25 mouse cellular contexts compared by ENCODE assay signal in the genomic region with DNA sequence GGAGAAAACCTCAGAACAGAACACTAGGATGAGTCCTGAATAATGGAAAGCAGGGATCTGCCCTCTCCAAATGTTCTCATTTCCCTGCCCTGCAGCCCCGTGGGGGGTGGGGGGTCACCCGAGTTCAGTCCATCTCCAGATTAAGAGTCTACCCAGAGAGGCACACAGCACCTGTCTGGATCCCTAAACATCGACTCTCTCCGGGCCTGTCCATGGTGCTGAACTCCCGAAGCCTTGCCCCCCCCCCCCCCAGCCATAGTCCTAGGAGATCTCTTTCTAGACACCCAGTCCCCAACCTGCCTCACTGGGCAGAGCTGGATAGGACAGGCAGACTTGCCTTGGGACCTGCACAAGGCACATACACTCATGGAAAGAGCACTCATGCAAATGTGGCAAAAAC. TPM values are rescaled to one million over a fixed set of nuclear protein-coding genes. Genes with fewer than 3 reads are reported as not detected.
DNase-seq lines count a peak whose midpoint lies in the region; ATAC-seq and TF ChIP-seq lines count a peak whose summit lies in the region.
"Had no signal": no experiment of that assay in that cellular context is flagged by ENCODE, and none has a peak within 500 bp of the region (broad histone marks: within the 10 kb centered on the region; RNA-seq: fewer than 3 reads in every experiment).

No protein-coding gene starts in this region.

- no peak overlapping the region for H3K9ac ChIP-seq in forebrain, embryonic 11.5 days (ENCODE audit: low read length)
- no peak overlapping the region for H3K9ac ChIP-seq in forebrain, embryonic 16.5 days (replicated peaks; ENCODE audit: low read depth, low read length)
- H3K9ac ChIP-seq in midbrain, embryonic 14.5 days (replicated peaks; ENCODE audit: low read length) = no peak overlapping the region
- H3K9ac ChIP-seq in stomach, postnatal 0 days (ENCODE audit: low read length) = no peak overlapping the region
- H3K9ac ChIP-seq: embryonic facial prominence, embryonic 12.5 days; stomach, embryonic 15.5 days had no signal

- H3K27me3 ChIP-seq in forebrain, embryonic 11.5 days (ENCODE audit: control insufficient read depth, insufficient read depth, low read length) = no peaks in the 10 kb centered on the region
- H3K27me3 ChIP-seq in forebrain, embryonic 16.5 days (replicated peaks; ENCODE audit: control insufficient read depth, insufficient read depth, low read length) = no peaks in the 10 kb centered on the region
- H3K27me3 ChIP-seq in midbrain, embryonic 10.5 days (ENCODE audit: low read depth, poor library complexity, severe bottlenecking) = no peaks in the 10 kb centered on the region
- H3K27me3 ChIP-seq in midbrain, embryonic 14.5 days (ENCODE audit: control insufficient read depth, insufficient read depth, low read length) = no peaks in the 10 kb centered on the region
- no peaks in the 10 kb centered on the region for H3K27me3 ChIP-seq in stomach, postnatal 0 days (ENCODE audit: control insufficient read depth, insufficient read depth, low read length)
- H3K27me3 ChIP-seq: embryonic facial prominence, embryonic 12.5 days; stomach, embryonic 15.5 days had no signal

- DNase-seq in forebrain, embryonic 11.5 days (ENCODE audit: low spot score) = peak; percentile 58
- DNase-seq in midbrain, embryonic 10.5 days (ENCODE audit: low spot score) = peak; percentile 19
- DNase-seq in midbrain, embryonic 14.5 days = no peak
- peak; percentile 33 for DNase-seq in embryo, embryonic 11 days
- DNase-seq in stomach, postnatal 0 days (ENCODE audit: low spot score) = peak; percentile 17
- no peak for DNase-seq in gastrocnemius, postnatal 4 days (ENCODE audit: low spot score in 2 of 2)
- DNase-seq in cerebellum, adult 18-20 months = no peak
- DNase-seq: gastrocnemius, postnatal 25 days; kidney, postnatal 25 days; spleen, adult 18-20 months; thymus, postnatal 25 days had no signal

- no peak for ATAC-seq in forebrain, embryonic 11.5 days (replicated peaks; ENCODE audit: low FRiP score)
- ATAC-seq in forebrain, embryonic 16.5 days = no peak
- ATAC-seq in midbrain, embryonic 14.5 days (ENCODE audit: low FRiP score, low TSS enrichment) = no peak
- no peak for ATAC-seq in stomach, postnatal 0 days (ENCODE audit: low FRiP score, low TSS enrichment)
- ATAC-seq: activated CD4-positive, CD25-positive, alpha-beta regulatory T cell, adult 4 months; inflammation-experienced regulatory T-cells, adult 6 months; lung, postnatal 0 days had no signal

- no peak overlapping the region for H3K27ac ChIP-seq in forebrain, embryonic 11.5 days (ENCODE audit: low read depth, low read length)
- H3K27ac ChIP-seq in forebrain, embryonic 16.5 days (ENCODE audit: low read length) = no peak overlapping the region
- no peak overlapping the region for H3K27ac ChIP-seq in midbrain, embryonic 10.5 days (replicated peaks)
- no peak overlapping the region for H3K27ac ChIP-seq in midbrain, embryonic 14.5 days (replicated peaks; ENCODE audit: low read depth, low read length)
- H3K27ac ChIP-seq in stomach, postnatal 0 days (replicated peaks) = no peak overlapping the region
- H3K27ac ChIP-seq: embryonic facial prominence, embryonic 12.5 days; heart, embryonic 10.5 days; stomach, embryonic 15.5 days had no signal

- H3K4me1 ChIP-seq in forebrain, embryonic 11.5 days (replicated peaks; ENCODE audit: control insufficient read depth, insufficient read depth, low read length) = no peaks in the 10 kb centered on the region
- no peaks in the 10 kb centered on the region for H3K4me1 ChIP-seq in forebrain, embryonic 16.5 days (replicated peaks; ENCODE audit: control insufficient read depth, insufficient read depth, low read length)
- H3K4me1 ChIP-seq in midbrain, embryonic 10.5 days = no peaks in the 10 kb centered on the region
- no peaks in the 10 kb centered on the region for H3K4me1 ChIP-seq in midbrain, embryonic 14.5 days (ENCODE audit: control insufficient read depth, insufficient read depth, low read length)
- no peaks in the 10 kb centered on the region for H3K4me1 ChIP-seq in stomach, postnatal 0 days (replicated peaks; ENCODE audit: control insufficient read depth, insufficient read depth)
- H3K4me1 ChIP-seq: embryonic facial prominence, embryonic 12.5 days; stomach, embryonic 15.5 days had no signal

- H3K36me3 ChIP-seq in forebrain, embryonic 11.5 days (ENCODE audit: control insufficient read depth, insufficient read depth, low read length) = no peaks in the 10 kb centered on the region
- H3K36me3 ChIP-seq in forebrain, embryonic 16.5 days (ENCODE audit: control insufficient read depth, insufficient read depth) = no peaks in the 10 kb centered on the region
- H3K36me3 ChIP-seq in midbrain, embryonic 10.5 days = no peaks in the 10 kb centered on the region
- no peaks in the 10 kb centered on the region for H3K36me3 ChIP-seq in midbrain, embryonic 14.5 days (ENCODE audit: control insufficient read depth, insufficient read depth, low read length)
- no peaks in the 10 kb centered on the region for H3K36me3 ChIP-seq in stomach, postnatal 0 days (ENCODE audit: control insufficient read depth, insufficient read depth, low read length)
- H3K36me3 ChIP-seq: embryonic facial prominence, embryonic 12.5 days; heart, embryonic 10.5 days; stomach, embryonic 15.5 days had no signal

- no peaks in the 10 kb centered on the region for H3K9me3 ChIP-seq in forebrain, embryonic 11.5 days (ENCODE audit: control insufficient read depth, low read length)
- no peaks in the 10 kb centered on the region for H3K9me3 ChIP-seq in forebrain, embryonic 16.5 days (ENCODE audit: control insufficient read depth, low read length)
- no peaks in the 10 kb centered on the region for H3K9me3 ChIP-seq in midbrain, embryonic 10.5 days (replicated peaks)
- no peaks in the 10 kb centered on the region for H3K9me3 ChIP-seq in midbrain, embryonic 14.5 days (ENCODE audit: control insufficient read depth, low read length)
- no peaks in the 10 kb centered on the region for H3K9me3 ChIP-seq in stomach, postnatal 0 days (ENCODE audit: control insufficient read depth, low read length)
- H3K9me3 ChIP-seq: embryonic facial prominence, embryonic 12.5 days; heart, embryonic 10.5 days; stomach, embryonic 15.5 days had no signal

- H3K4me2 ChIP-seq in forebrain, embryonic 11.5 days (ENCODE audit: low read depth, low read length, severe bottlenecking) = no peak overlapping the region
- H3K4me2 ChIP-seq in forebrain, embryonic 16.5 days (ENCODE audit: low read length) = no peak overlapping the region
- no peak overlapping the region for H3K4me2 ChIP-seq in midbrain, embryonic 14.5 days (ENCODE audit: low read length)
- H3K4me2 ChIP-seq in stomach, postnatal 0 days (replicated peaks; ENCODE audit: low read depth) = no peak overlapping the region
- H3K4me2 ChIP-seq: embryonic facial prominence, embryonic 12.5 days; liver, embryonic 11.5 days; stomach, embryonic 15.5 days had no signal

- TF ChIP-seq EP300 in stomach, postnatal 0 days (optimal IDR thresholded peaks at IDR 0.05) = no peak

- H3K4me3 ChIP-seq in forebrain, embryonic 11.5 days (ENCODE audit: low read depth, low read length) = no peak overlapping the region
- H3K4me3 ChIP-seq in forebrain, embryonic 16.5 days (replicated peaks; ENCODE audit: low read length) = no peak overlapping the region
- H3K4me3 ChIP-seq in midbrain, embryonic 10.5 days = no peak overlapping the region
- H3K4me3 ChIP-seq in midbrain, embryonic 14.5 days (replicated peaks; ENCODE audit: low read depth, low read length) = no peak overlapping the region
- no peak overlapping the region for H3K4me3 ChIP-seq in stomach, postnatal 0 days (ENCODE audit: low read depth, low read length)
- H3K4me3 ChIP-seq: embryonic facial prominence, embryonic 12.5 days; heart, embryonic 10.5 days; stomach, embryonic 15.5 days had no signal

- no peak for TF ChIP-seq CTCF in stomach, postnatal 0 days (IDR thresholded peaks at IDR 0.05; ENCODE audit: low read depth)

- 35% methylated on average over 5 of the region's 5 CpGs for WGBS in forebrain, embryonic 11.5 days
- 20% methylated on average over 5 of the region's 5 CpGs for WGBS in forebrain, embryonic 16.5 days
- 31% methylated on average over 5 of the region's 5 CpGs for WGBS in midbrain, embryonic 10.5 days
- 33% methylated on average over 5 of the region's 5 CpGs for WGBS in midbrain, embryonic 14.5 days
- WGBS in stomach, postnatal 0 days = 18% methylated on average over 5 of the region's 5 CpGs

RNA-seq across cellular contexts. Expression of a gene that starts 29.4 kb away (rescaled TPM):
- not detected in 2 replicates for polyA plus RNA-seq in forebrain, embryonic 11.5 days (2014; fragmentation: Nextera tagmentation; extraction: Ambion mirVana)
- not detected in 2 replicates for polyA plus RNA-seq in forebrain, embryonic 16.5 days (2015; fragmentation: Nextera tagmentation; extraction: Ambion mirVana)
- not detected in 2 replicates for polyA plus RNA-seq in midbrain, embryonic 10.5 days (2016; fragmentation: Nextera tagmentation; extraction: Ambion mirVana)
- polyA plus RNA-seq in midbrain, embryonic 14.5 days (2014; fragmentation: Nextera tagmentation; extraction: Ambion mirVana) = not detected in 2 replicates
- not detected in 2 replicates for polyA plus RNA-seq in stomach, postnatal 0 days (2015; fragmentation: Nextera tagmentation; extraction: Ambion mirVana)
- not detected for total RNA-seq in gastrocnemius, postnatal 4 days (2021)
- total RNA-seq: gastrocnemius, postnatal 25 days; heart, postnatal 25 days; layer of hippocampus, postnatal 10 days; left cerebral cortex, postnatal 10 days; megakaryocyte, adult 5-6 weeks; monocyte, adult 5-6 weeks had no signal
- polyA plus RNA-seq: activated CD4-positive, CD25-positive, alpha-beta regulatory T cell, adult 4 months; cerebellum, adult 2 months; embryonic facial prominence, embryonic 12.5 days; heart, embryonic 10.5 days; inflammation-experienced regulatory T-cells, adult 6 months; liver, embryonic 11.5 days; lung, postnatal 0 days; stomach, embryonic 15.5 days had no signal

Comparison
In these comparisons a context has a peak if more than half of its experiments do, and no peak if none do; other contexts are left out.
1. DNase-seq: peak in forebrain, embryonic 11.5 days (single experiment), midbrain, embryonic 10.5 days (single experiment), embryo, embryonic 11 days (single experiment) and stomach, postnatal 0 days (single experiment); none in midbrain, embryonic 14.5 days (single experiment), gastrocnemius, postnatal 4 days (0 of 2) and cerebellum, adult 18-20 months (0 of 2).